Mouse (Mus musculus) heart, adult 8-10 months (tissue): ENCODE data around the gene Izumo3. TPM values are rescaled to one million over a fixed set of nuclear protein-coding genes. Genes with fewer than 3 reads are reported as not detected.
"Not testable (repeated sequence)": the region's sequence is repeated elsewhere in the genome, so short reads cannot be mapped to it uniquely, and the experiment has no call there.

Experiments
- DNase-seq: peaks from one replicate; pipeline ENCODE4 v3.0.0; 2022; ENCODE audit warnings: low spot score
- total RNA-seq, 4 experiments: library from RNA; stranded (reverse); gene quantifications; 2 replicates each; pipeline ENCODE4 v1.2.4; 2022

Izumo3 gene
- not detected for total RNA-seq

DNA sequence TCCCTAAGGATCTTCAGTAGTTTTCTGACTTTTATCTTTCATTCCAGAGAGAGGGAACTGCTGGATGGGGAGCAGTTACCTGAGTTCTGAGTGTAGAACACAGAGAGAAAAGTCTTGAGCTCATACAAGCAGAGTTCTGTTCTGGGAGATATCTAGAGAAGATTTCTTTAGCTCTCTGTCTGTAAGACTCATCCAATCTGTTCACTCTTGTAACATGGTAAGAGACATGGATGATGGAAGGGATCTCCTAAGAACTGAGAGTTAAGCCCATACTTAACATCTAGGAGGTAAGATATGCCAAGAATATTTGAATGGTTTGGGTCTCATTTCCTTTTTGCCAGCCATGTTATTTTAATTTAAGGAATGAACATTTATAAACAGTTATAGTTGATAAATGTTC lies at the start of gene Izumo3:
TSS of gene Izumo3 (minus strand) at position 101 of the 400 bp plus-strand sequence.
- DNase-seq, result no peak

DNA sequence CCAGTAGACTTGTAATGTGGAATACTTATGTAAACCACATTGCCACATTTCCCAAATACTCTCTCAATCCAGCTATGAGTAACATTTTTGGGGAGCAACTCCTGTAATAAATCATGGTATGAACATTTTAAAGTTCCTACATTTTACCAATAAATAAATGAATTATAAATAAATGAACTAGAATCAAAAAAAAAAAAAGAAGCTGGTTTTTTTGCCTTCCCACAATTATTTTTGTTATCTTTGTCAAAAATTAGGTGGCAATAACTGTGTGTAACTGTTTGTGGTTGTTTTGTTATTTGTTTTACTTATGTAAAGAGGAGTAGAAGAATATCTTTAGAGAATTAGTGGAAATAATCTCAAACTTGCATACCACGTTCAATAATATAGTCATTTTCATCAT lies 44.6 kb upstream of the Izumo3 start, which contains the start of gene Gm12666:
TSS of gene Gm12666 (minus strand) at position 101 of the 400 bp plus-strand sequence.
- DNase-seq, result not testable (repeated sequence)

DNA sequence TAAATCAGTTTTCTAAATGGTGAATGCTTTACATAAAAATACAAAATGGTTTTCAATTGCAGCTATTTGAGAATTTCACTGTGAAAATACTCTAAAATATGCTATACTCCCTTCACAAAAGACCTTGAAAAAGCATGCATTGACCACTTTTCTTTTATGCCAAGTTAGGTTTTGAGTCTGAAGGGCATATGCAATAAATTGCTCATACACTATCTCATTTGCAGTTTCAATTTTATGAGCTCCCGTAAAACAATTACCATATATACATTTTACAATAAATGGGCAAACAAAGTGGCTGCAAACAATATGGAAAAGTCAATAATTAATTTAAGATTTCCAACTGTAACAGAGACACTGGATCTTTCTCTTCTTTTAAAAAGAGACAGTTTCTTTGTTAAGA lies 5.6 kb upstream of the Izumo3 start:
- DNase-seq, result no peak

DNA sequence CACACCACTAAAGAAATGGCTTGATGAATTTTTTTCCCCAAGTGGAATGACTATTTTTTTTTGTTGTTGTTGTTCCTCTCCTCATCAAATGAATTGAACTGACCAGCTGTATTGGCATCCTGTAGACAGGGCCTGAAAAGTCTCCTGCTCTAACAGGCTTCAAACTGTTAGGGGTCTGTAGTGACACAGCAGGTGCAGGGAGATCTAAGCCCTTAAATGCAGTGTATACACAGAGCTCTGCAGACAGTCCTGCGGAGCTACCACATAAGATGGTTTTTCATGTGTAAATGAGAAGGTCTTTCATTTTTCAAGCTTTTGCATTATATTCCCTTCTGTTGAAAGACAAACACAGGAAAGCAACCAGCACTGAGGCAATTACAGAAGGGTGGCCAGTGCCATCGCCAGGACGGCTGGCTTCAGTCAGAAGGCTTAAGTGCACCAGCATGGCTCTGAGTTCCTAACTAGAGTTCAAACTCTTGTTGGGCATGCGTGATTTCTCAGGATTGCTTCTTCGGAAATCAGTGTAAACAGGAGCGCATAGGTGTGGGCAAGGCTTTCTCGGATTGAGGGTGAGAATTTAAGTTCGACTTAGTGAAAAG lies 35.5 kb downstream of the Izumo3 start:
- DNase-seq, result no peak

DNA sequence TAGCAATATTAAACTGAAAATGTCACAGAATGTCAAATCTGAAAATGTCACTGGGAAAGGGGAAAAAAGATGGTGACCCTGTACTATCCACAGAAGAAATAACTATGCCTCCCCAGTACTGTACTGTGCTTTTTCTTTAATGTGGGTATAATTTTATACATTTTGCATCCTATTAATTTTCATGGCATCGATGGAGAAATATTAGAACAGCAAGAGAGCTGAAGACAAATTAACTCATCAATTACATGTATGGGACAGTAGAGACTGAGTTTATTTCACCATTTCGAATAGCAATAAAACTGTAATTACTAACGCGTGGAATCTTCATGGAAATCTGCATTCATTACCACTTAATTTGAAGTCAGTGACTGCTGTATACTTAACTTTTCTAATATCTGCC lies 49.6 kb downstream of the Izumo3 start:
- DNase-seq, result no peak

DNA sequence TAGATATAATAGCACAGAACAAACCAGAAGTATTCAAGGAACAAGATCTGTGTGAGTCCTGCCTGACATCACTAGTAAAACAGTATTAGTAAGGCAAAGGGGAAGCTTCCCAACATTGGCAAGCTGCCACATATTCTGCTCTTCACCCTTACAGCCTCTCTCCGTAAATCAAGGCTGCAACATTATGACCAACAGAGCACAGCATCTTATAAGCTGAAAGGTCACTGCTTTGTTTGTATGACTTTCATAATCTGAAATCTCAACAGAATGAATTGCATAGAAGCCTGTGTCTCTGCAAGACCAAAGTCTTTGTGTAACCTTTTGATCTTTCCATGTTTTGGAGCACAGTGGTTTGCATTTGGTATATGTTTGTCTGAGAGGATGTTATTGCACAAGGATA lies 51.1 kb downstream of the Izumo3 start:
- no peak for DNase-seq

Other genes starting within 250 kb of the Izumo3 start
- gene Gm12666, start 44.5 kb upstream of the Izumo3 start, total RNA-seq, result 1 to 10 TPM; 1.0 to 2.5 (median 1.5) TPM